Mouse (Mus musculus) kidney, adult 2 months (tissue): ENCODE measurements around the gene Cyp1a2.

ENCODE experiments used
- CTCF ChIP-seq: fragments of 200-500 bp; conservative IDR thresholded peaks from 2 replicates; pipeline ENCODE4 v1.5.1; 2011; ENCODE audit warnings: low read depth, mild to moderate bottlenecking, control low read depth, low read length, moderate library complexity, mixed read lengths; ENCODE audit not compliant: insufficient read depth, insufficient read length
- POLR2A ChIP-seq: fragments of 200-500 bp; IDR thresholded peaks from one replicate; pipeline ENCODE4 v1.6.1; 2011; ENCODE audit warnings: low read depth, low read length, control low read depth

GRCm38 (mm10) chr9:57639661-57640328 lies 43.7 kb downstream of the Cyp1a2 start:
- TF ChIP-seq CTCF (no peak), POLR2A (no peak)
